Mouse (Mus musculus) layer of hippocampus, adult 9-11 months (tissue): ENCODE data around the gene Klhdc2.

Experiments used
- DNase-seq: peaks from one replicate; pipeline ENCODE4 v3.0.0; 2022

Klhdc2 gene

DNA sequence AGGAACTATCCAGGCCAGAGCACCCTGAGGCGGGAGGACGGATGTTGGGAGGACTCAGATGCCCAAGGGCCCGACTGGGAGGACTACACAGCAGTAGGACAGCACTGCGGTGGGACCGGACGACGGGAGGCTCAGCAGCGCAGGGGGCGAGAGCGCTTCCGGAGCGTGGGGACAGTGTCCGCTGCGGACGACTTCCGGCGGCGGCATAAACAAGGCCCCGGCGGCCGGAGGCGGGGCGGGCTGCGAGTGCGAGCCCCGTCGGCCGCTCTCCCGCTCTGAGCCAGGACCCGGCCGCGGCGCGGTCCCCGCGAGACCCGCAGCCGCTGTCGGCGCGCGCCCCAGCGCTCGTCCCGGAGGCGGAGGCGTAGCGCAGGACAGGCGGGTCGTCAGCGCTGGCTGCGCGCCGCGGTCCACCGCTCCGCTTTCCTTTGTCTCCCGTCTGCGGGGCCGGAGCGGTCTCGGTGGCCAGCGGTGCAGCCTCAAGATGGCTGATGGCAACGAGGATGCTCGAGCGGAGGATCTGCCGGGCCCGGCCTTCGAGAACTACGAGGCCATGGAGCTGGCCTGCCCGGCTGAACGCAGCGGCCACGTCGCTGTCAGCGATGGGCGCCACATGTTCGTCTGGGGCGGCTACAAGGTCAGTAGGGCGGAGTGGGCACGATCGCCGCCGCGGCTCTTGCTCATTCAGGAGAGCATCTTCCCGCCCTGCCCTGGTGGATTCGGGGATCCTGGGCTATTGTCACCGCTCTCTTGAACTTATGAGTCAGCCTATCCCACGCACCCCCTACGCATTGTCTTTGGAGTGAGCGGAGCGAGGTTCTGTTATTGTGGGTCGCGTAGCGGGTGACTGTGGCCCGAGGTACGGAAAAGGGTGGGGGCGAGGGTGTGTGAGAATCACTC is at the start of gene Klhdc2:
Gene Klhdc2 (plus strand): TSS at position 171 of the 900 bp plus-strand sequence.
- DNase-seq: peak; percentile 95

DNA sequence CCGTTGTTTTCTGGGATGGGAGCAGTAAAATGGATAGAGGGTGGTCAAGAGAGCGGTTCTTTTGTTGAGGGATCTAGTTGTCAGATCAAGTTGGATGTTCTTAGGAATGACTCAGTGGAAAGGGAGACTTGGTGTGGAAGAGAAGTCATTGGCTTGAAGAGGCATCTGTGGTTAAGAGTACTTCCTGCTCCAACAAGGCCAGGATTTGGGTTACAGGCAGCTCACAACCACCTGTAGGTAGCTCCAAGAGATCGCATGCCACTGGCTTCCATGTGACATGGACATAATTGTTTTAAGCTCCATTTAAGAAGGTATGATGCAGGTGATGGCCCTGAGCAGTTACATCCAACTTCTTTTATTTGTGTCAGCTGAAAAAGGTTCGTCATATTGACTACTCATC is 46.7 kb upstream of the Klhdc2 start:
- no peak for DNase-seq

DNA sequence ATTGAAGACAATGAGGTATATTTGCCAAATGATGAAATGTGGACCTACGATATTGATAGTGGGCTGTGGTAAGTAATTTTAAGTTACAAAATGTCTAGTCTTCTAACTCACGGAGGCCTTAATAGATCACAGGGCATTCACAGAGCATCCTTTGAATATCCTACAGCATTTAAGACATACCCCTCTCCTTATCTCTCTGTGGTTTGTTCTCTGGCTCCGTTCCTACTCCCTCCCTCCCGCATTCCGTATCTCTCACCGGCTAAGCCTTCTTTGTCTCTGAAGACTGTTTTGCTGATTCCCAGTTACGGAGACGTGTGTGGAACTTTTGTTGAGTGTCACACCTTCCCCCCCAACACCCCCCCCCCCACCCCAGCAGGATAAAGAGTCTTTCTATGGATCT is 45.7 kb upstream of the Klhdc2 start:
- DNase-seq: no peak

DNA sequence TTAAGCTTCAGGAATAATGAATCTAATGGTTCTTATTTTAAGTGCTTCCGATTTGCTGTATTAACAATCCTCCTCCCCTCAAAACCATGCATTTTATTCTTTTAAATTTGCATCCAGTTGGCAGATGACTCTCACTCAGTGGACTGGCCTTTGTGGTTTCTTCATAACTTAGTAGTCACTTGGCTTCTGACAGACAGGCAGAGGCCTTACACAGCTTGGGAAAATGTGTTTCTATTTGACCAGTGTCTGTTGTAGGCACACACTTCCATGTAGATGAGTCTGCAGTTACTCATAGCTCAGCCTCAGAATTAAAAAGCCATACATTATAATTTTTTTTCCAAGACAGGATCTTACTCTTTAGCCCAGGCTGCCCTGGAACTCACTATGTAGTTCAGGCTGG is 42.7 kb upstream of the Klhdc2 start:
- DNase-seq: no peak

DNA sequence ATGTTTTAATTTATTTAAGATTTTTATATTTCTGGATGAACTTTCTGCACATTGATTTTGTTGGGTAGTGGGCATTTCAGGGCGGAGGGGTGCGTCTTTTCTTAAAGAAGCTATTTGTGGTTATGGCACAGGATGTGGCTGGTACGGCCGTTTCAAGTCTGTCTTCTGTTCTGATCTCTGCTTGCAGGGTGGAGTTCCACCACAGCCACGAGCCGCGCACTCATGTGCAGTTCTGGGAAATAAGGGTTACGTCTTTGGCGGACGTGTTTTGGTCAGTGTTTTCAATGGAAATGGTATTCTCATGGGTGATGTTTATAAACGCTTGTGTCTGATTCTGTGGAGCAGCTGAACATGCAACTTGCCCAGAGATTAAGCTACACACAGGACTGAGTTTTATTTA is 38.6 kb upstream of the Klhdc2 start:
- no peak for DNase-seq

DNA sequence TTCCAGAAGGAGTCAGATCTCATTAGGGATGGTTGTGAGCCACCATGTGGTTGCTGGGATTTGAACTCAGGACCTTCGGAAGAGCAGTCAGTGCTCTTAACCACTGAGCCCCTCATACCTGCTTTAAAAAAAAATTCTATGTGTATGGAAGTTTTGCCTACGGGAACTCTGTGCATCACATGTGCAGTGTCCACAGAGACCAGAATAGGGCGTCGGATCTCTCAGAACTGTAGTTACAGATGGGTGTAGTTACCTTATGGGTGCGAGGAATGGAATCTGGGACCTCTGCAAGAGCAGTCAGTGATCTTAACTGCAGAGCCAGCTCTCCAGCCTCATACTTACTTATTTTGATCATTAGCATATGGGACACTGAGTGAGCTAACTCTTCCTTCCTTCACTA is 34.2 kb upstream of the Klhdc2 start:
- DNase-seq: no peak

DNA sequence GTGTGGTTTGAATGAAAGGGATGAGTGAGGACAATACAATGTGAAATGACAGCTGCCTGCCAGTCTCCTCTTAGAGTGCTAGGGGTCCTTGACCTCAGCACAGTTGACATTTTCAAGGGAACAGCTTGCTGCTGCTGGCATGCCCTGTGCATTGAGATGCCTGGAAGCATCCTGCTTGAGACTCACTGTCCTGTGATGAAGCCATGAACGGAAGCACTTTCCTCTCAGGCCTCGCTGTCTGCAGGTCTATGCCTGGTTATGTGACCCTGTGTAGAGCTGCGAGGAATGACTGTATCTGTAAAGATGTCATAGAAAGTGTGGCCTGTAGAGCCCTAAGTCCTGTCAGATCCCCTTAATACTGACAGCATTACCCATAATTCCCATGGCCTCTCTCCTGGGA is 31.4 kb upstream of the Klhdc2 start:
- DNase-seq: no peak

GRCm38 (mm10) chr12:69267956-69268632 is 28.4 kb upstream of the Klhdc2 start:
- peak; percentile 18 for DNase-seq

GRCm38 (mm10) chr12:69268956-69269355 is 27.5 kb upstream of the Klhdc2 start:
- no peak for DNase-seq

- DNase-seq: no peak
Observed at GRCm38 (mm10) chr12:69279931-69280469, 16.5 kb upstream of the Klhdc2 start.

DNA sequence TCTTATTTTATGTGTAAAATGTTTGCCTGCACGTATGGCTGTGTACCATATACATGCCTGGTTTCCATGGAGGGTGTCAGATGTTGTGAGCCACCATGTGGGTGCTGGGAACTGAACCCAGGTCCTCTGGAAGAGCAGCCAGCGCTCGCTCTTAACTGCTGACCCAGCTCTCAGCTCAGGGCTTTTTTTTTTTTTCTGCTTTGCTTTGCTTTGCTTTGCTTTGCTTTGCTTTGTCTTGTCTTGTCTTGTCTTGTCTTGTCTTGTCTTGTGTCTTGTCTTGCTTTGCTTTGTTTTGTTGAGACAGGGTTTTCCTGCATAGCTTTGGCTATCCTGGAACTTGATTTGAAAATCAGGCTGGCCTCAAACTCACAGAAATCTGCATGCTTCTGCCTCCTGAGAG is 15.6 kb upstream of the Klhdc2 start:
- no peak for DNase-seq

GRCm38 (mm10) chr12:69283146-69283545 is 13.3 kb upstream of the Klhdc2 start:
- DNase-seq: no peak

GRCm38 (mm10) chr12:69287535-69287934 is 8.9 kb upstream of the Klhdc2 start:
- DNase-seq: no peak

- DNase-seq: no peak
Observed at GRCm38 (mm10) chr12:69288699-69289098, 7.8 kb upstream of the Klhdc2 start.

DNA sequence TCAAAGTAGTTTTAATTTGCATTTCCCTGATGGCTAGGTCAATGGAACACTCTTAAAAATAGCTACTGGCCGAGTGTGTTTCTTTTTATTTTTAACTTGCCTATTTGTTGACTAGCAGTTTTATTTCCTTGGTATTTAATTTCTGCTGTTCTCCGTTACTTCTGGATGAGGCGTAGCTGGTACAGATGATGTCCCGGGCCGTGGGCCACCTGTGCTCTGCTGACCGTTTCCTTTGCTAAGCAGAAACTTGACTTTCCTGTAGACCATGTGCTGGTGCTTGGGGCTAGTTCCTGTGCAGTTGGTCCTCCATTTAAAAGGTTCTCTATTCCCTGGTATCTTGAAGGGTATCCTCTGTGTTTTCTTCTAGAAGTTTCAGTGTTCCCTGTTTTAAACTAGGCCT is 4.1 kb upstream of the Klhdc2 start:
- no peak for DNase-seq

DNA sequence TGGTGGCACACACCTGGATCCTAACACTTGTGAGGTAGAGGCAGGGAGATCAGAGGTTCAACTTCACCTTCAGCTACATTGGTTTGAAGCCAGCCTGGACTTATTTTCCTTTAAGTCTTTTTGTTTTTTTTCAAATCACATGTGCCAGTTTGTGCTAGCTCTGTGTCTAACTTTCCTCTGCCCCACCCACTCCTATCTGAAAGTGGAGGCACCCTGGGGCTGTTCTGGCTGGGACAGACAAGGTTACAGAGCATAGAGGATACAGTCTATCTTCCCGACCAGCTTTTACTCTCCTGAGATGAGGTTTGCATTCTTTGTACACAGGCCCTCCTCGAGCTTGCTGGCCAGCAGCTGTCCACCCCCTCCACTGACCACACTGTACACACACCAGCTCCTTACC is 2.7 kb upstream of the Klhdc2 start:
- no peak for DNase-seq

DNA sequence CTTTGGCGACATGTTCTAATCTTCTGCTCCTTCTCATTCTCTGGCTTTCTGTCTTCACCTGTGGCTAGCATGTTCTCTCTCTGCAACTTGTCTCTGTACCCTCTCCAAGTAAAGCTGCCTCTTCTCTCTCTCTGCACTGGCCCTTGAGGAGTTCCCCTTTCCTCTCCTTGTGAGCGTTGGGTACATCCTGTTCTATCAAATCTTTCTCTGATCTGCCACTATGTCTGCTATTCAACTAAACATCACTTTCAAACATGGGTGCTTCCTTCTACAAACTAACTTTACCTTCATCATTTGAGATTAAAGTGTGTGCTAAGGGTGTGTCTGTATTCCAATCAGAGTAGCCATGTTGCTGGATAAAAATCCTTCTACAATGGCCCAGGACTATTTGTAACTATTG is 1.5 kb upstream of the Klhdc2 start:
- DNase-seq: no peak

GRCm38 (mm10) chr12:69295651-69296050 is 830 bp upstream of the Klhdc2 start:
- no peak for DNase-seq

- no peak for DNase-seq
Observed at GRCm38 (mm10) chr12:69297411-69298150, 1.1 kb downstream of the Klhdc2 start.

GRCm38 (mm10) chr12:69298281-69298680 is 1.8 kb downstream of the Klhdc2 start:
- no peak for DNase-seq

GRCm38 (mm10) chr12:69299231-69299630 is 2.8 kb downstream of the Klhdc2 start:
- DNase-seq: no peak

GRCm38 (mm10) chr12:69299831-69300230 is 3.4 kb downstream of the Klhdc2 start:
- DNase-seq: no peak

DNA sequence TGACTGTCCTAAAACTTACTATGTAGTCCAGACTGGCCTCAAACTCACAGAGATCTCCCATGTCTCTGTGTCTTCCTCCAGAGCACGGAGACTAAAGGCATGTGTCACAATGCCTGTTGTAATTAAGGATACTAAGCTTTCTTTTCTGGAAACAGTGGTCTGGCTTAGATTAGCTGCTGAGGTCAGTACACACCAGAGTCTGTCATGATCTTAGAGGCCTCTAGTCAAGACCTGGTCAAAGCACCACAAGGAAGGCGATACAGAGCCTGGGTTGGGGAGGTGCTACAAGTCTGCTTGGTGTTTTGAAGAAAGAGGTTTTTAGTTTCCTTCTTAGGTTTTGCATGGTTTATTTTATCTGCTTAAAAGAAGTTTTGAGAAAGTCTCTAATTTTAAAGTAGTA is 3.9 kb downstream of the Klhdc2 start:
- DNase-seq: no peak
